Mouse (Mus musculus): Measurements from ENCODE around the gene Tcta. TPM values are rescaled to one million over a fixed set of nuclear protein-coding genes. Genes with fewer than 3 reads are reported as not detected.
"Not testable (repeated sequence)": the region's sequence is repeated elsewhere in the genome, so short reads cannot be mapped to it uniquely, and the experiment has no call there.

The Tcta gene
- total and polyA plus RNA-seq, 2 experiments from 2014 or later: 42.1 to 46.1 TPM

DNA sequence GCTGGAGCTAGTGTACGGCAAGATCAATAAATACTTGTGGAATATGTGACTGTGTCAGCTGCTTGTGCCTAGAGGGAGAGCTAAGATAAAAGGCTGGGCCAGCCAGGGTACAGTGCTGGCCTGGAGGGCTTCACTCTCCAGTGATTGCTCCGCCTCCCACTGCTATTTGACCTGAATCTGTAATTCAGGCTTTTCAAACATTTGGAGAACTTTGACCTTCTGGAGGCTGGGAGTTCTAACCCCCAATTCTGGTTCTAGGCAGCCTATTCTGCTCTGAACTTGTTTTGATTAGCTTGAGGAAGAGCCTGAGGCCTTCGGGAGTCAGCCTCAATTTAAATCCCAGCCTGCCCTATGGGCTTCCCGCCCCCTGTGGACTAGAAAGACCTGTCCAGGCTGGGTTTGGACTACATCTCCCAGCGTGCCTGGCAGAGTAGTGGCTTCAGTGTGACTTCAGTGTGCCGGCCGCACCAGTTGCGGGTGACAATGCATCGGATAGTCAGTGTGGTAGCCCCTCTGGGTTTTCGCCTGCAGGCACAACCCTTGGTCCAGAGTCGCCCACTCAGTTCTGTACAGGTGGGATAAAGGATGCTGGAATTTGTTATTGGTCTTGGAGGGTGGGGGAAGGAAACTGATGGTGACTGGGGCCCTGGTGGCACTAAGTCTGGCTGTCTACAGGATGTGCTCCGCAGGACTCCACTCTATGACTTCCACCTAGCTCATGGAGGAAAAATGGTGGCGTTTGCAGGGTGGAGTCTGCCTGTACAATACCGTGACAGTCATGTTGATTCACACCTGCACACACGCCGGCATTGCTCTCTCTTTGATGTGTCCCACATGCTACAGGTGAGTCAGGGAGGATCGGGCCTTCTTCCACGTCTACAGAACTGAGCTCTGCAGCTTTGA, 9.3 kb downstream of the Tcta start, which contains the start of gene Amt:
TSS of gene Amt (plus strand) at position 401 of the 903 bp plus-strand sequence.
- H3K9ac ChIP-seq (replicated peaks; ENCODE audit: low read depth, low read length): no peak within 1 kb of the TSS
- ATAC-seq (ENCODE audit: insufficient read depth, low read depth): peak; percentile 29; the same call in 1 of the 2 replicates
- 37% methylated on average over 18 of the region's 18 CpGs for WGBS

DNA sequence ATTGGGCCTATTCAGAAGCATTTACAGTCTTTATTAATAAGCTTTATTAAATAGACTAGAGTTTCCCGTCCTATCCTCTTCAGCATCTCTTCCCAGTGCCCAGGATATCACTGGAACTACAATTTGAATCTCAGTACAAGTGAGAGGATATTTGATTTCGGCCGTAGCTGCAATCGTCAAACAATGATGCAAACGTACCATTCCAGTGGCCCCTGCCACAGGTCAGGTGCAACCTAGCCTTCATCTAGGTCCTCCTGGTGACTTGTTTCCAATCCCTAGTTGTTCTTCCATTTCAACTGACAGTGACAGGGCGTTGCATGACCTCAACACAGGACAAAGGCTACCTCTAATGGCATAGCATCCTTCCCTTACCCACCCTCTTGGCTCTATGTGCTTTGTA, 15.2 kb downstream of the Tcta start:
- TF ChIP-seq EP300 (IDR thresholded peaks at IDR 0.05; ENCODE audit: low read depth) (no peak), CTCF (IDR thresholded peaks at IDR 0.05; ENCODE audit: low read depth) (no peak)
- peak overlapping the region; percentile 57 for H3K4me3 ChIP-seq (ENCODE audit: low read depth, low read length)
- H3K9ac ChIP-seq (replicated peaks; ENCODE audit: low read depth, low read length): 0 out of 2 replicates have a peak overlapping the region, but pooled peaks have one; percentile 44
- H3K4me2 ChIP-seq (ENCODE audit: low read depth, low read length): peak overlapping the region; percentile 75
- DNase-seq (ENCODE audit: low spot score) (no peak), ATAC-seq (ENCODE audit: insufficient read depth, low read depth) (no peak)
- peaks cover 21% of the 10 kb centered on the region for H3K36me3 ChIP-seq (replicated peaks; ENCODE audit: control insufficient read depth, insufficient read depth, low read length)
- H3K9me3 ChIP-seq (replicated peaks; ENCODE audit: control insufficient read depth, low read length): no peaks in the 10 kb centered on the region
- no peaks in the 10 kb centered on the region for H3K27me3 ChIP-seq (ENCODE audit: control insufficient read depth, insufficient read depth, low read length)
- peaks cover 6% of the 10 kb centered on the region; the same call in 1 of the 2 replicates for H3K4me1 ChIP-seq (ENCODE audit: control insufficient read depth, insufficient read depth)
- peak overlapping the region; percentile 13; the same call in 1 of the 2 replicates for H3K27ac ChIP-seq (ENCODE audit: low read depth)
- 43% methylated on average over 6 of the region's 6 CpGs for WGBS

More for the DNA sequence above, 9.3 kb downstream of the Tcta start, which contains the start of gene Amt:
- H3K27ac ChIP-seq (ENCODE audit: low read depth): no peak within 1 kb of the TSS
- H3K36me3 ChIP-seq (replicated peaks; ENCODE audit: control insufficient read depth, insufficient read depth, low read length): peaks cover 23% of the 10 kb centered on the region
- DNase-seq (ENCODE audit: low spot score): no peak
- H3K4me3 ChIP-seq (ENCODE audit: low read depth, low read length): peak within 1 kb of the TSS; percentile 16; the same call in 1 of the 2 replicates
- H3K4me2 ChIP-seq (ENCODE audit: low read depth, low read length): peak within 1 kb of the TSS; percentile 39; the same call in 1 of the 2 replicates
- no peaks in the 10 kb centered on the region for H3K4me1 ChIP-seq (ENCODE audit: control insufficient read depth, insufficient read depth)
- no peak for TF ChIP-seq CTCF (IDR thresholded peaks at IDR 0.05; ENCODE audit: low read depth)
- no peaks in the 10 kb centered on the region for H3K9me3 ChIP-seq (replicated peaks; ENCODE audit: control insufficient read depth, low read length)
- no peaks in the 10 kb centered on the region for H3K27me3 ChIP-seq (ENCODE audit: control insufficient read depth, insufficient read depth, low read length)

DNA sequence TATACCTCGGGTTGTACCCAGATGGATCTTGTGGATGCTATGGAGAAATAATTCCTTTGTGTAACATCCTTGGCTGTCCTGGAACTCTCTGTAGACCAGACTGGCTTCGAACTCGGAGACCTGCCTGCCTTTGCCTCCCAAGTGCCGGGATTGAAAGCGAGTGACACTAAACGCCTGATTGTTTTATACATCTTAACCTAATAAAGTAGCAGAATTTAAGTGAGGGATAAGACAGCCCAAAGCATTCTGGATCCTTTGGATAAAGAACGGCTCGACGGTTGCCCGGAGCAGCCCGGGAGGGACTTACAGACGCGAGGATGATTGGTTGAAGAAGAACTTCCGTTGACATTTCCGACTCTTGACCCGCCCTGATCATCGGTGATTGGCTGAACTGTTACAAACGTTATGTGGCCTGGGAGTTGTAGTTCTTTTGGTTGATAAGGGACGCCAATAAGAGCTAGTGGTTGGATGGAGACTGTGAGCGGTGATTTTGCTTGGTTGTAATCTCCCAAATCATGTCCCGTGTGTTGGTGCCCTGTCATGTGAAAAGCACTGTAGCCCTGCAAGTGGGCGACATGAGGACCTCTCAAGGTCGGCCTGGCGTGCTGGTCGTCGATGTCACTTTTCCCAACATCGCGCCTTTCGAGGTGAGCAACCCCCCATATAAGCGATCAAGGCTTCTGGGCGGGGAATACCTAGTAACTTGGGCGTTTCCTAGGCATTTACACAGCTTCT, 15.8 kb downstream of the Tcta start, which contains the start of gene Nicn1:
TSS of gene Nicn1 (plus strand) at position 414 of the 735 bp plus-strand sequence.
- ATAC-seq (ENCODE audit: insufficient read depth, low read depth) (peak; percentile 99), DNase-seq (ENCODE audit: low spot score) (peak; percentile 99)
- Histone ChIP-seq H3K4me3 (ENCODE audit: low read depth, low read length) (peak within 1 kb of the TSS; percentile 57), H3K9ac (replicated peaks; ENCODE audit: low read depth, low read length) (peak within 1 kb of the TSS; percentile 44; the same call in 1 of the 2 replicates), H3K27me3 (ENCODE audit: control insufficient read depth, insufficient read depth, low read length) (no peaks in the 10 kb centered on the region), H3K27ac (ENCODE audit: low read depth) (peak within 1 kb of the TSS; percentile 67), H3K4me2 (ENCODE audit: low read depth, low read length) (peak within 1 kb of the TSS; percentile 75), H3K4me1 (ENCODE audit: control insufficient read depth, insufficient read depth) (peaks cover 6% of the 10 kb centered on the region; the same call in 1 of the 2 replicates), H3K36me3 (replicated peaks; ENCODE audit: control insufficient read depth, insufficient read depth, low read length) (0 out of 2 replicates have a peak, but pooled peaks cover 17% of the 10 kb centered on the region), H3K9me3 (replicated peaks; ENCODE audit: control insufficient read depth, low read length) (no peaks in the 10 kb centered on the region)
- WGBS: 1% methylated on average over 32 of the region's 32 CpGs
- no peak for TF ChIP-seq EP300 (IDR thresholded peaks at IDR 0.05; ENCODE audit: low read depth)
- TF ChIP-seq CTCF (IDR thresholded peaks at IDR 0.05; ENCODE audit: low read depth): no peak

DNA sequence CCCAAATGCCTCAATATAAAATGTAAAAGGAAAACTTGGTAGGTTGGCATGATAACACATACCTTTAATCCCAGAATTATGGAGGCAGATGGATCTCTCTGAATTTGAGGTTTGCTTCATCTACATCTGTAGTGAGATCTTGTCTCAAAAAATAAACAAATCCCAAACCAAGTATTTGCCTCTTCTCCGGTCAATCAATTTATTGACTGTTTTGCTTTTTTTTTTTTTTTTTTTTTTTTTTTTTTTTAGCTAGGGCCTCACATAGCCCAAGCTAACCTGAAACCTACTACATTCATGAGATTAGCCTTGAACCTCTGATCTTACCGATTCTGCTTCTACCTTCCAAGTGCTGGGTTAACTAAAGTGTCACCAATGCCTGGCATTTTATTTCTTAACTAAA, 16.6 kb downstream of the Tcta start:
- H3K9me3 ChIP-seq (replicated peaks; ENCODE audit: control insufficient read depth, low read length): no peaks in the 10 kb centered on the region
- H3K27ac ChIP-seq (ENCODE audit: low read depth): no peak overlapping the region
- TF ChIP-seq EP300 (IDR thresholded peaks at IDR 0.05; ENCODE audit: low read depth): no peak
- TF ChIP-seq CTCF (IDR thresholded peaks at IDR 0.05; ENCODE audit: low read depth): no peak
- H3K27me3 ChIP-seq (ENCODE audit: control insufficient read depth, insufficient read depth, low read length): no peaks in the 10 kb centered on the region
- H3K4me3 ChIP-seq (ENCODE audit: low read depth, low read length): no peak overlapping the region
- H3K4me1 ChIP-seq (ENCODE audit: control insufficient read depth, insufficient read depth): peaks cover 6% of the 10 kb centered on the region; the same call in 1 of the 2 replicates
- 60% methylated on average over 2 of the region's 2 CpGs for WGBS
- DNase-seq (ENCODE audit: low spot score) (no peak), ATAC-seq (ENCODE audit: insufficient read depth, low read depth) (no peak)
- H3K9ac ChIP-seq (replicated peaks; ENCODE audit: low read depth, low read length): no peak overlapping the region; the same call in 1 of the 2 replicates
- 0 out of 2 replicates have a peak, but pooled peaks cover 8% of the 10 kb centered on the region for H3K36me3 ChIP-seq (replicated peaks; ENCODE audit: control insufficient read depth, insufficient read depth, low read length)
- H3K4me2 ChIP-seq (ENCODE audit: low read depth, low read length): no peak overlapping the region

DNA sequence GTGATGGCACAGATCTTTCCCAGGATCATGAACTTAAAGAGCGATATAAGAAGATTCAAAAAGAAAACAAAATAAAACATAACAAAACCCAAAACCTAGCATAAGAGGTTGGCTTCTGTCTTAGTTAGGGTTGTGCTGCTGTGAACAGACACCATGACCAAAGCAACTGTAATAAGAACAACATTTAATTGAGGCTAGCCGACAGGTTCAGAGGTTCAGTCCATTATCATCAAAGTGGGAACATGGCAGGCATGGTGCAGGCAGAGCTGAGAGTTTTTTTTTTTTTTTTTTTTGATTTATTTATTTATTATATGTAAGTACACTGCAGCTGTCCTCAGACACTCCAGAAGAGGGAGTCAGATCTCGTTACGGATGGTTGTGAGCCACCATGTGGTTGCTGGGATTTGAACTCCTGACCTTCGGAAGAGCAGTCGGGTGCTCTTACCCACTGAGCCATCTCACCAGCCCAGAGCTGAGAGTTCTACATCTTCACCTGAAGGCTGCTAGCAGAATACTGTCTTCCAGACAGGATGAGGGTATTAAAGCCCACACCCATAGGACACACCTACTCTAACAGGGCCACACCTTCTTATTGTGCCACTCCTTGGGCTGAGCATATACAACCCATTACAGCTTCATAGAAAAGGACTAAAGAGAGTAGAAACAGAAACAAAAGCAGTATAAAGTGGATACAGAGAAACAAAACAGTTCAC, 18.3 kb downstream of the Tcta start:
- not testable (repeated sequence) for H3K36me3 ChIP-seq (replicated peaks; ENCODE audit: control insufficient read depth, insufficient read depth, low read length); DNase-seq (ENCODE audit: low spot score); H3K27me3 ChIP-seq (ENCODE audit: control insufficient read depth, insufficient read depth, low read length); ATAC-seq (ENCODE audit: insufficient read depth, low read depth); H3K4me1 ChIP-seq (ENCODE audit: control insufficient read depth, insufficient read depth); H3K27ac ChIP-seq (ENCODE audit: low read depth); H3K9ac ChIP-seq (replicated peaks; ENCODE audit: low read depth, low read length); H3K4me3 ChIP-seq (ENCODE audit: low read depth, low read length); H3K4me2 ChIP-seq (ENCODE audit: low read depth, low read length); H3K9me3 ChIP-seq (replicated peaks; ENCODE audit: control insufficient read depth, low read length)
- WGBS: 70% methylated on average over 6 of the region's 6 CpGs

Data from heart, postnatal 0 days (tissue).